Mouse (Mus musculus) embryonic fibroblast, embryonic 13.5 days (primary cell): ENCODE measurements around the gene Cntrl.

Experiments
- CTCF ChIP-seq: IDR thresholded peaks from 2 replicates; pipeline ENCODE4 v1.5.1; 2011; ENCODE audit warnings: mild to moderate bottlenecking, control low read depth, low read length, moderate library complexity, borderline replicate concordance; ENCODE audit not compliant: insufficient read depth
- POLR2A ChIP-seq: IDR thresholded peaks from 2 replicates; pipeline ENCODE4 v1.6.1; 2011; ENCODE audit warnings: low read depth, mild to moderate bottlenecking, control low read depth, low read length, moderate library complexity

- TF ChIP-seq CTCF (no peak), POLR2A (no peak)
Observed at GRCm38 (mm10) chr2:35148806-35149205, 39.5 kb downstream of the Cntrl start.
